ENCODE assay signal across 8 mouse cellular contexts in the genomic region with DNA sequence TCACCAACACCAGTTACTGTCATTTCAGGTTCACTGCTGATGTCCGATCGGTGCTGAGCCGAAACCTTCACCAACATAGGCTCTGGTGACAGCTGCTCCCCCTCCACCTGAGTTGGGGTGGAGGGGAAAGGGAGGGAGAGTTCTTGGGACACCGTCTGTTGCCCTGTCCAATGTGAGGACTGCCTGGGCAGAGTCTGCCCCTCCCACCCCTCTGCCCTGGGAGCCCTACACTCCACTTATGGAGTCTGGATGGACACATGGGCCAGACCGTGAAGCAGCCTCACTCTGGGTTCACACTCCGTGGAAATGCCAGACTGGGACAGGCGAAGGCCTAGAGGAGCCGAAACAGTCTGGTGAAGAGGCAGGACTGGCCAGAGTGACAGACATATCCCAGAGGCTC. TPM values are rescaled to one million over a fixed set of nuclear protein-coding genes. Genes with fewer than 3 reads are reported as not detected.
DNase-seq lines count a peak whose midpoint lies in the region; ATAC-seq and TF ChIP-seq lines count a peak whose summit lies in the region.

No protein-coding gene starts in this region.

- H3K4me2 ChIP-seq in embryonic facial prominence, embryonic 11.5 days (ENCODE audit: low read depth, low read length): no peak overlapping the region
- no peak overlapping the region for H3K4me2 ChIP-seq in kidney, embryonic 15.5 days
- H3K4me2 ChIP-seq in limb, embryonic 14.5 days (replicated peaks; ENCODE audit: low read depth, low read length, severe bottlenecking): no peak overlapping the region

- no peak overlapping the region for H3K4me3 ChIP-seq in embryonic facial prominence, embryonic 11.5 days (ENCODE audit: low read depth, low read length)
- no peak overlapping the region for H3K4me3 ChIP-seq in embryonic facial prominence, embryonic 10.5 days
- no peak overlapping the region; the same call in 1 of the 2 replicates for H3K4me3 ChIP-seq in kidney, embryonic 15.5 days (replicated peaks)
- H3K4me3 ChIP-seq in ES-Bruce4 (ENCODE audit: low read depth, low read length): no peak overlapping the region
- no peak overlapping the region for H3K4me3 ChIP-seq in limb, embryonic 14.5 days (replicated peaks; ENCODE audit: low read length)

- ATAC-seq in embryonic facial prominence, embryonic 11.5 days (replicated peaks; ENCODE audit: insufficient number of reproducible peaks, low FRiP score, low TSS enrichment, low read depth): no peak
- ATAC-seq in kidney, embryonic 15.5 days (replicated peaks; ENCODE audit: low FRiP score): no peak
- ATAC-seq in limb, embryonic 14.5 days (ENCODE audit: low FRiP score, low read depth): no peak

- H3K27ac ChIP-seq in embryonic facial prominence, embryonic 11.5 days (replicated peaks; ENCODE audit: low read depth, low read length): 0 out of 2 replicates have a peak overlapping the region, but pooled peaks have one; percentile 81
- no peak overlapping the region for H3K27ac ChIP-seq in embryonic facial prominence, embryonic 10.5 days (replicated peaks)
- H3K27ac ChIP-seq in kidney, embryonic 15.5 days: peak overlapping the region; percentile 95
- H3K27ac ChIP-seq in ES-Bruce4 (ENCODE audit: insufficient read depth, low read length): 0 out of 2 replicates have a peak overlapping the region, but pooled peaks have one; percentile 21
- H3K27ac ChIP-seq in limb, embryonic 14.5 days (replicated peaks; ENCODE audit: low read depth, low read length): peak overlapping the region; percentile 83; the same call in 1 of the 2 replicates

- no peaks in the 10 kb centered on the region for H3K27me3 ChIP-seq in embryonic facial prominence, embryonic 11.5 days (ENCODE audit: control insufficient read depth, insufficient read depth, low read length)
- no peaks in the 10 kb centered on the region for H3K27me3 ChIP-seq in embryonic facial prominence, embryonic 10.5 days (replicated peaks; ENCODE audit: low read depth, poor library complexity, severe bottlenecking)
- H3K27me3 ChIP-seq in kidney, embryonic 15.5 days: no peaks in the 10 kb centered on the region
- no peaks in the 10 kb centered on the region for H3K27me3 ChIP-seq in ES-Bruce4 (ENCODE audit: control insufficient read depth, insufficient read depth, low read length, poor library complexity, severe bottlenecking)
- no peaks in the 10 kb centered on the region for H3K27me3 ChIP-seq in limb, embryonic 14.5 days (ENCODE audit: control insufficient read depth, insufficient read depth, low read length)

- no peak for TF ChIP-seq CTCF in ES-Bruce4 (IDR thresholded peaks at IDR 0.05; ENCODE audit: low read depth, low read length)

- H3K9me3 ChIP-seq in embryonic facial prominence, embryonic 11.5 days (replicated peaks; ENCODE audit: control insufficient read depth, low read length): no peaks in the 10 kb centered on the region
- H3K9me3 ChIP-seq in embryonic facial prominence, embryonic 10.5 days: no peaks in the 10 kb centered on the region
- no peaks in the 10 kb centered on the region for H3K9me3 ChIP-seq in kidney, embryonic 15.5 days (replicated peaks)
- H3K9me3 ChIP-seq in ES-Bruce4 (replicated peaks; ENCODE audit: control insufficient read depth, insufficient read depth, low read length, poor library complexity, severe bottlenecking): no peaks in the 10 kb centered on the region
- no peaks in the 10 kb centered on the region for H3K9me3 ChIP-seq in limb, embryonic 14.5 days (ENCODE audit: control insufficient read depth, low read length)

- WGBS in embryonic facial prominence, embryonic 11.5 days: 89% methylated on average over 8 of the region's 8 CpGs
- WGBS in embryonic facial prominence, embryonic 10.5 days: 89% methylated on average over 8 of the region's 8 CpGs
- 87% methylated on average over 8 of the region's 8 CpGs for WGBS in kidney, embryonic 15.5 days
- 92% methylated on average over 8 of the region's 8 CpGs for WGBS in limb, embryonic 14.5 days

- no peak overlapping the region for H3K9ac ChIP-seq in embryonic facial prominence, embryonic 11.5 days (replicated peaks; ENCODE audit: low read length)
- peak overlapping the region; percentile 64; the same call in 1 of the 2 replicates for H3K9ac ChIP-seq in kidney, embryonic 15.5 days
- H3K9ac ChIP-seq in ES-Bruce4 (ENCODE audit: low read depth, poor library complexity, severe bottlenecking): no peak overlapping the region
- no peak overlapping the region for H3K9ac ChIP-seq in limb, embryonic 14.5 days (ENCODE audit: low read depth, low read length, severe bottlenecking)

- no peak for TF ChIP-seq EP300 in ES-Bruce4 (IDR thresholded peaks at IDR 0.05; ENCODE audit: insufficient read depth, low read depth, low read length)

- peaks cover 13% of the 10 kb centered on the region for H3K36me3 ChIP-seq in embryonic facial prominence, embryonic 11.5 days (replicated peaks; ENCODE audit: control insufficient read depth, insufficient read depth, low read depth, low read length)
- H3K36me3 ChIP-seq in embryonic facial prominence, embryonic 10.5 days (replicated peaks): peaks cover 75% of the 10 kb centered on the region
- H3K36me3 ChIP-seq in kidney, embryonic 15.5 days: peaks cover 74% of the 10 kb centered on the region
- peaks cover 11% of the 10 kb centered on the region for H3K36me3 ChIP-seq in ES-Bruce4 (ENCODE audit: control insufficient read depth, insufficient read depth, low read length, poor library complexity, severe bottlenecking)
- peaks cover 68% of the 10 kb centered on the region for H3K36me3 ChIP-seq in limb, embryonic 14.5 days (ENCODE audit: control insufficient read depth, insufficient read depth, low read length)

- H3K4me1 ChIP-seq in embryonic facial prominence, embryonic 11.5 days (ENCODE audit: control insufficient read depth, insufficient read depth, low read length): no peaks in the 10 kb centered on the region; the same call in 1 of the 2 replicates
- peaks cover 24% of the 10 kb centered on the region for H3K4me1 ChIP-seq in embryonic facial prominence, embryonic 10.5 days
- H3K4me1 ChIP-seq in kidney, embryonic 15.5 days: peaks cover 24% of the 10 kb centered on the region
- H3K4me1 ChIP-seq in ES-Bruce4 (ENCODE audit: control insufficient read depth, insufficient read depth, low read length): no peaks in the 10 kb centered on the region
- H3K4me1 ChIP-seq in limb, embryonic 14.5 days (ENCODE audit: control insufficient read depth, insufficient read depth, low read length): peaks cover 9% of the 10 kb centered on the region; the same call in 1 of the 2 replicates

- no peak for DNase-seq in embryonic facial prominence, embryonic 11.5 days (ENCODE audit: low spot score)
- no peak for DNase-seq in embryonic facial prominence, embryonic 10.5 days (ENCODE audit: low spot score)
- no peak for DNase-seq in kidney, adult 9 months
- no peak for DNase-seq in limb, embryonic 14.5 days (ENCODE audit: low spot score)
- DNase-seq in embryo, embryonic 11 days: no peak
- DNase-seq in thymus, postnatal 10 days (ENCODE audit: low spot score in 2 of 2): no peak

- TF ChIP-seq POLR2A in ES-Bruce4 (IDR thresholded peaks at IDR 0.05; ENCODE audit: insufficient read depth, low read length): no peak
- TF ChIP-seq POLR2A in limb, embryonic 14.5 days (IDR thresholded peaks at IDR 0.05; ENCODE audit: borderline replicate concordance, extremely low read depth, insufficient read depth, insufficient read length): no peak

RNA-seq across cellular contexts. Expression of a gene that starts 1.0 kb away (rescaled TPM):
- polyA plus RNA-seq in embryonic facial prominence, embryonic 11.5 days (2014; fragmentation: Nextera tagmentation; extraction: Ambion mirVana): 474 and 509 TPM in 2 replicates
- polyA plus RNA-seq in embryonic facial prominence, embryonic 10.5 days (2016; fragmentation: Nextera tagmentation; extraction: Ambion mirVana): 317 and 331 TPM in 2 replicates
- 447 and 450 TPM in 2 replicates for polyA plus RNA-seq in kidney, embryonic 15.5 days (2015; fragmentation: Nextera tagmentation; extraction: Ambion mirVana)
- polyA plus RNA-seq in ES-Bruce4 (2011; ENCODE audit: insufficient read depth, insufficient read length, low read depth, missing spikeins): 141 and 144 TPM in 2 replicates
- 431 and 477 TPM in 2 replicates for polyA plus RNA-seq in limb, embryonic 14.5 days (2012; rRNA removed)
- polyA plus RNA-seq in limb, embryonic 14.5 days (2014; fragmentation: Nextera tagmentation; extraction: Ambion mirVana): 574 and 593 TPM in 2 replicates

RNA-seq across cellular contexts. Expression of a gene that starts 5.6 kb away (rescaled TPM):
- 57.7 and 58.0 TPM in 2 replicates for polyA plus RNA-seq in embryonic facial prominence, embryonic 11.5 days (2014; fragmentation: Nextera tagmentation; extraction: Ambion mirVana)
- 96.5 and 98.3 TPM in 2 replicates for polyA plus RNA-seq in embryonic facial prominence, embryonic 10.5 days (2016; fragmentation: Nextera tagmentation; extraction: Ambion mirVana)
- polyA plus RNA-seq in kidney, embryonic 15.5 days (2015; fragmentation: Nextera tagmentation; extraction: Ambion mirVana): 75.8 and 78.8 TPM in 2 replicates
- 75.6 and 83.0 TPM in 2 replicates for polyA plus RNA-seq in ES-Bruce4 (2011; ENCODE audit: insufficient read depth, insufficient read length, low read depth, missing spikeins)
- 66.7 and 69.2 TPM in 2 replicates for polyA plus RNA-seq in limb, embryonic 14.5 days (2012; rRNA removed)
- polyA plus RNA-seq in limb, embryonic 14.5 days (2014; fragmentation: Nextera tagmentation; extraction: Ambion mirVana): 51.7 and 60.5 TPM in 2 replicates

RNA-seq across cellular contexts. Expression of a gene that starts 7.6 kb away (rescaled TPM):
- polyA plus RNA-seq in embryonic facial prominence, embryonic 11.5 days (2014; fragmentation: Nextera tagmentation; extraction: Ambion mirVana): 156 and 157 TPM in 2 replicates
- polyA plus RNA-seq in embryonic facial prominence, embryonic 10.5 days (2016; fragmentation: Nextera tagmentation; extraction: Ambion mirVana): 157 and 161 TPM in 2 replicates
- 116 and 120 TPM in 2 replicates for polyA plus RNA-seq in kidney, embryonic 15.5 days (2015; fragmentation: Nextera tagmentation; extraction: Ambion mirVana)
- 77.6 and 80.1 TPM in 2 replicates for polyA plus RNA-seq in ES-Bruce4 (2011; ENCODE audit: insufficient read depth, insufficient read length, low read depth, missing spikeins)
- 101 and 111 TPM in 2 replicates for polyA plus RNA-seq in limb, embryonic 14.5 days (2012; rRNA removed)
- polyA plus RNA-seq in limb, embryonic 14.5 days (2014; fragmentation: Nextera tagmentation; extraction: Ambion mirVana): 118 and 122 TPM in 2 replicates

RNA-seq across cellular contexts. Expression of a gene that starts 9.0 kb away (rescaled TPM):
- 26.2 and 26.5 TPM in 2 replicates for polyA plus RNA-seq in embryonic facial prominence, embryonic 11.5 days (2014; fragmentation: Nextera tagmentation; extraction: Ambion mirVana)
- 23.9 and 25.3 TPM in 2 replicates for polyA plus RNA-seq in embryonic facial prominence, embryonic 10.5 days (2016; fragmentation: Nextera tagmentation; extraction: Ambion mirVana)
- polyA plus RNA-seq in kidney, embryonic 15.5 days (2015; fragmentation: Nextera tagmentation; extraction: Ambion mirVana): 31.0 and 31.7 TPM in 2 replicates
- 61.9 and 63.4 TPM in 2 replicates for polyA plus RNA-seq in ES-Bruce4 (2011; ENCODE audit: insufficient read depth, insufficient read length, low read depth, missing spikeins)
- polyA plus RNA-seq in limb, embryonic 14.5 days (2012; rRNA removed): 117 and 125 TPM in 2 replicates
- 38.3 and 40.1 TPM in 2 replicates for polyA plus RNA-seq in limb, embryonic 14.5 days (2014; fragmentation: Nextera tagmentation; extraction: Ambion mirVana)

RNA-seq across cellular contexts. Expression of a gene that starts 10.4 kb away (rescaled TPM):
- 34.9 and 35.7 TPM in 2 replicates for polyA plus RNA-seq in embryonic facial prominence, embryonic 11.5 days (2014; fragmentation: Nextera tagmentation; extraction: Ambion mirVana)
- polyA plus RNA-seq in embryonic facial prominence, embryonic 10.5 days (2016; fragmentation: Nextera tagmentation; extraction: Ambion mirVana): 59.0 and 59.8 TPM in 2 replicates
- polyA plus RNA-seq in kidney, embryonic 15.5 days (2015; fragmentation: Nextera tagmentation; extraction: Ambion mirVana): 38.2 and 43.2 TPM in 2 replicates
- 60.1 and 63.3 TPM in 2 replicates for polyA plus RNA-seq in ES-Bruce4 (2011; ENCODE audit: insufficient read depth, insufficient read length, low read depth, missing spikeins)
- polyA plus RNA-seq in limb, embryonic 14.5 days (2012; rRNA removed): 65.4 and 81.0 TPM in 2 replicates
- polyA plus RNA-seq in limb, embryonic 14.5 days (2014; fragmentation: Nextera tagmentation; extraction: Ambion mirVana): 40.3 and 47.0 TPM in 2 replicates
